Mouse (Mus musculus) mouse embryonic stem cell (cell line): Measurements from ENCODE around the gene Gtf2h3.
"Not testable (repeated sequence)": the region's sequence is repeated elsewhere in the genome, so short reads cannot be mapped to it uniquely, and the experiment has no call there.

Experiments used
- in situ Hi-C, 2 experiments: fragments of 300-500 bp; cut with MboI; formaldehyde crosslinking; loops; 1 replicate in 1 of 2; 3 replicates in 1 of 2; pipeline ENCODE4 v1.14.3; 2019 to 2020; ENCODE audit warnings: low sequenced_read_pairs in 2 of 2, low pct_unique_long_range_greater_than_20kb in 1 of 2, mixed read lengths in 1 of 2; ENCODE audit not compliant: unreplicated experiment in 1 of 2

Gene Gtf2h3

GRCm38 (mm10) chr5:124552558-124553307 lies 26.2 kb upstream of the Gtf2h3 start, which contains the start of gene Ddx55:
Gene Ddx55, plus strand, starts transcription at chr5:124552864.
- in situ Hi-C loops = no loop called here

DNA sequence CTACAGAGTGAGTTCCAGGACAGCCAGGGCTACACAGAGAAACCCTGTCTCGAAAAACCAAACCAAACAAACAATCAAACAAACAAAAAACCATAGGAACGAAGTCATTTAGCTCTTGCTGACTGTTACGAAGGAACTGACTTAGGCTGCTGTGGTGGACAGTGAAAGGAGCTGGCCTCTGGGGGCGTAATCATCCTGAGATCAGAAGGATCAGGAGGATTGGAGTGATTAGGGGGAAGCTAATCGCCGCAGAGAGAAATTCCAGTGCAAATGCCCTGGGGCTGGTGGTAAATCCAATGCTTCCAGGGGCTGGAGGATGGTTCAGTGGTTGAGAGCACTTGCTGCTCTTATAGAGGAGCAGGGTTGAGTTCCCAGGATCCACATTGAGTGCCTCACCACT lies 25.3 kb upstream of the Gtf2h3 start:
- in situ Hi-C loops = no loop called here

- in situ Hi-C loops = no loop called here
These were observed 23.8 kb upstream of the Gtf2h3 start for GRCm38 (mm10) chr5:124555145-124555544.

DNA sequence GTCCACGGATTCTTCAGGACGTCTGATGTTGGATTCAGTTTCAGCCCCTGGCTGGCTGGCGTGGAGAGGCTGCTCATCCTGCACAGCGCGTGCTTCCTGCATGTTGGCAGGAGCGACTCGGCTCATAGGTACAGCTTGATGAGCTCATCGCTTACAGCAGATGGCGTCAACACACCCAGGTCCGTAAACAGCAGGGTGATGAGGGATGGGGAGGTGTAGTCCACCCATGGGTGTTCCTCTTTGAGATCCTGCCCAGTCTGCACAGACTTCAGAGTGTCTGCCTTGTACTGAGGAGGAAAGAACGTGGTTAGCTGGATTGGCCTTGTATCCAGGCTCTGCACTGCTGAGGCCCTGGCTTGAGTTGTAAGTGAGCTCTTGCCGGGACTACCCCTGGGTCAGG lies 7.9 kb upstream of the Gtf2h3 start:
- in situ Hi-C loops = no loop called here

- in situ Hi-C loops = no loop called here
These were observed 3.5 kb upstream of the Gtf2h3 start for GRCm38 (mm10) chr5:124575467-124575866.

GRCm38 (mm10) chr5:124582515-124582914 lies 3.6 kb downstream of the Gtf2h3 start:
- in situ Hi-C loops = no loop called here

DNA sequence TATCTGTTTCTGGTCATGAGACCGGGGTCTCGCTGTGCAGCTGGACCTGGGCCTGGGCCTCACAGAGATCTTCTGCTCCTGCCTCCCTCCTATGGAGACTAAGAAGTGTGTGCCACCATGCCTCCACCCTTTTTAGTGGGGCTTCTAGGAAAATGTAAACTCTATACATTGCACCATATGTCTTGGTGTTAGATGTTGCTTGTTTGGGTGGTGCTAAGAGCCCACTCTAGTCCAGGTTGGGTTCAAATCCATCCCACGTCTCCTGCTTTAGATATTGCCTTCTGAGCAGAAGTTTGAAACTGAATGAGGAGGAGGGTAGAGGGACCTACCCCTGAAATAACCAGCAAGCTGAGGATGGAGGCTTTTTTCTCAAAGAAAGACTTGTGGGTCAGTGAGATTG lies 13.8 kb downstream of the Gtf2h3 start:
- in situ Hi-C loops = no loop called here

DNA sequence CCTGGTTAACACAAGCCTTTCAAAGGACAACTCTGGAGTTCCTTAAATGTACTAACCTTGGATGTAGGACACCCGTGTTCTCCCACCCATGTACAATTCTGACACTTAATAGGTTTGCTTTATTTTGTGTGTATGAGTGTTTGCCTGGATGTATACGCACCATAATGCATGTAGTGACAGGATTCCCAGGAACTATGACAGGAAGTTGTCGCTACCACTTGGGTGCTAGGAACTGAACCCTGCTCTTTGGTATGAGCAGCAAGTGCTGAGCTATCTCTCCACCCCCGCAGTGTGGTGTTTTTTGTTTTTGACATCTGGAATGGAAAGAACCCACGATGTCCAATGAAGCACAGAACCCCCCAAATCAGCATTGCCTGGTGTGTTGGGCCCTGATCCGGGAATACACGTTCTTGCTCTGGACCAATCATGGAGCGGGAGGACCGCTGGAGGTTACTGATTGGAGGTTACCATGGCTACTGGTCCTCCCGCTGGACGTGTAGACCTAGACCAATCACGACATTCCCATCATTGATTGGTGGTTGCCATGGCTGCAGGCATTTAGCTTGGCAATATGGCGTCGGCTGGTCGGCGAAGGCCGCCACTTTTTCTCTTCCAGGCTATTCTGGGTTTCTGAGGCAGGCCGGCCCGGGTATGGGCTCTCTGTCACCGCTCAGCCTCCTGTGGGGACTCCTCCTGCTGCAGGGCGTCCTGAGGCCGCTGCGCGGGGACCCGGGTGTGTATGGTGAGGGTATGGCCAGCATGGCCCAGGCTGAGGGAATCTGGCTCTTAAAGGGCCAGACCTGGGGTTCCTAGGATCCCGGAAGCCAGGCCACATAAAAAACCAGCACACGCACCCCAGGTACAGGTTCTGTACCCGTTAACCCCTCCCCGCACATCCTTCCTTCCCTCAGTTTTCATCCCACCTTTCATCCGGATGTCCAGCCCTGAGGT lies 19.6 kb downstream of the Gtf2h3 start:
- in situ Hi-C loops = no loop called here

GRCm38 (mm10) chr5:124599726-124600125 lies 20.8 kb downstream of the Gtf2h3 start:
- in situ Hi-C loops = not testable (repeated sequence)

DNA sequence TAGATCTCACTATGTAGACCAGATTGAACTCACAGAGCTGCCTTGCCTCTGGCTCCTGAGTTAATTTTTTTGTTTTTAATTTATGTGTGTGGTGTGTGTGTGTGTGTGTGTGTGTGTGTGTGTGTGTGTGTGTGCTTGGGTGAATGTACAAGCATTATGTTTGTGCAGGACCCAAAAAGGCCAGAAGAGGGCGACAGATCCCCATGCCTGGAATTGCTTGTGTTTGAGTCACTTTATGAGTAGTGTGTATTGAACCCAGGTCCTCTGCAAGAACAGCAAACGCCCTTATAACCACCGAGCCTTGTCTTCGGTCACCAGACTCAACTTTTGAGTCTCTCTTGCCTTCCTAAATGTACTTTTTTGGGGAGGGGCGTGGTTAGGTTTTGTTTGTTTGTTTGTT lies 23.4 kb downstream of the Gtf2h3 start:
- in situ Hi-C loops = no loop called here

DNA sequence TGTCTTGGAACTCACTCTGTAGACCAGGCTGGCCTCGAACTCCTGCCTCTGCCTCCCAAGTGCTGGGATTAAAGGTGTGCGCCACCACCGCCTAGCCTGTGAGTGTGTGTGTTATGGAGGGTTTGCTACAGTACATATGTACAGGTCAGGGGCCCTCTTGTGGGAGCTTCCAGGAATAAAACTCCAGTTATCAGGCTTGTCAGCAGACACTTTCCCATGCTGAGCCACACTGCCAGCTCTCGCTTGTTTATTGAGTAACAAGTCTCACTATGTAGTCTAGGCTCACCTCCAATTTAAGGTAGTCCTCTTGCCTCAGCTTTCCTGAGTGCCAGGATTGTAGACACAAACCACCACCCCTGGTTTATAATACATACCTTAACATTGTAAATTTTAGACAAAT lies 25.4 kb downstream of the Gtf2h3 start:
- in situ Hi-C loops = no loop called here

DNA sequence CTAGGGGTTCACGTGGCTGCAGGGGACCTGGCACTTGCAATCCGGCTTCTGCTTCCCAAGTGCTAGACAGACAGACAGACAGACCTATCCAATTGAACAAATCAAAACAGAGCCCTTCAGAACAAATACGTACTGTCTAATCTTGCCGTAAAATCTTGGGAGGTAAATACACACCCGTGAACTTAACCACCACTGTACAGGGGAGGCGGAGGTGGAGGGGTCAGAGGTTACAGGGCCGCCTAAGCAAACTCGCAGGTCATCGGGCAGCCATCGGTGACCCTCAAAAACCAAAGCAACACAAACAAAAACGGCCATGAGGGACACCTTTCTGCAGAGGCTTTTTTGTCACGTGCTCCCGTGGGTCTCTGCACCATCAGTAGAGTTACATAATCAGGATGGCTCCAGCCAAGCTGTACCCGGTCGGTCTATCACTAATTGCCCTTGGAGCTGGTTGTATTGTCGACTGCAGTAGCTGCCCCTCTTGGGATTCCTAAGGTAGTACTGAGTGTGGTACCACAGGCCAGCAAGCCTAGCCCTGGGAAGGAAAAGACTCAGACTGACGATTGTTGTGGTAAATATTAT lies 26.2 kb downstream of the Gtf2h3 start:
- in situ Hi-C loops = no loop called here

DNA sequence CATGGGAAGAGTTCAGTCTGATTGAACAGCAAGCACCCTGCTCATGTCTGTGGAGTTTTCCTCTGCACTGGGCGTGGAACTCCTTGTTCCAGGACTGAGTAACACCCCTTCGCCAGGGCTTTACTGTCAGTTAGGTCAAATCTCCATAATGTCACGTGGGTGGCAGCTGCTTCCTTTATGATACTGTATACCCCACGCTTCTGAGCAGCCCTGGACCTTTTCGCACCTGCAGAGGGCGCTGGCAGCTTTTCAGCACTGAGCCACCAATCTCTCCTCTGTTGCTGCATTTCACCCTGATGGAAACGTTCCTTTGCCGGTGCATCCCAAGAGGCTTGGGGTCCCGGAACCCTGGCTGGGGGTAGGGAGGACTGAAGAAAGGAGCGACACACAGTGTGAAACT lies 32.0 kb downstream of the Gtf2h3 start:
- in situ Hi-C loops = no loop called here

GRCm38 (mm10) chr5:124614709-124615108 lies 35.8 kb downstream of the Gtf2h3 start:
- in situ Hi-C loops = no loop called here

GRCm38 (mm10) chr5:124618711-124619110 lies 39.8 kb downstream of the Gtf2h3 start:
- in situ Hi-C loops = no loop called here

DNA sequence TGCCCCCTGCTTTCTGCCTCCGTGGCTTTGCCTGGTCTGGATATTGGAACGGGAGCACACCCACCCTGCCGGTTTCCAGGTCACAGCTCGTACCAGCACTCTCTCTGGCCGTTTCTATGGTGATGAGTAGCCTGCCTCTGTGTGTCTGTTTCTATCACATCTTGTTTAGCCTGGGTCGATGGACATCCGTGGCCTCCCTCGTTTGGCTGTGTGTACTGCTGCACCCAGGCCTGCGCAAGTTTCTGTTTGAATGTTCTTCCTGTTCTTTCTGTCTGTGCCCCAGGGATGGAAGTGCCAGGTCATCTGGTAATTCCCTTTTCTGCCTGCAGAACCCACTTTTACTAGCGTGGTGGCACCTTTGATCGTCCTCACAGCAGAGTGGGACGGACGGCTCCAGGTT lies 42.4 kb downstream of the Gtf2h3 start:
- in situ Hi-C loops = no loop called here

DNA sequence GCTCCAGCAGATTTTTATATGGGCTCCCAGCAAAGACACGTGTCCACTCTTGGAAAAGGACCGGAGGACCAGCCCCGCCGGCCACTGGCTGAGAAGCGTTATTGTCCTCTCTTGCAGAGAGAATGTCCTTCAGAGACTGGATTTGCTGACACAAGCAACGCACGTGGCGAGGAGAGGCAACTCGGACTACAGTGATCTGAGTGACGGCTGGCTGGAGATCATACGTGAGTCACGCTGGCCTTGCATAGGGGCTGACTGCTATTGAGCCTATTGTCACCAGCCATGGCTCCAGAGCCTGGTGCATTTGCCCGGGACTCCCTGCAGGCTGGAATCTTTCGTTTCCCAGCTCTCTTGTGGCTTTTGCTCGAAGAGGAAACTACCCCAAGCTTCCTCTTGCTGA lies 44.0 kb downstream of the Gtf2h3 start:
- in situ Hi-C loops = no loop called here

GRCm38 (mm10) chr5:124624291-124624690 lies 45.4 kb downstream of the Gtf2h3 start:
- in situ Hi-C loops = no loop called here
